Mouse (Mus musculus): ENCODE measurements at regions not wholly inside any gene's neighbourhood (a gene's known extent, or its start where the extent isn't known, plus 50 kb on each side); places are given as distances from the start of the nearest gene placed in this dataset.

- no peak overlapping the region for H3K4me3 ChIP-seq (ENCODE audit: insufficient read depth, low read depth, low read length)
- WGBS: 86% methylated on average over 16 of the region's 16 CpGs
- no peak for TF ChIP-seq POLR2A (IDR thresholded peaks at IDR 0.05; ENCODE audit: insufficient read depth, low read depth, low read length)
- TF ChIP-seq CTCF (IDR thresholded peaks at IDR 0.05; ENCODE audit: insufficient read depth, low read depth, low read length): no peak
- H3K27ac ChIP-seq (ENCODE audit: insufficient read depth, low read depth, low read length): no peak overlapping the region
- 0 out of 2 replicates have a peak, but pooled peaks cover under 1% of the 10 kb centered on the region for H3K4me1 ChIP-seq (ENCODE audit: control insufficient read depth, insufficient read depth, low read length)
Measured at GRCm38 (mm10) chr11:117557474-117558381, 73.6 kb downstream of the Gm11733 start.

DNA sequence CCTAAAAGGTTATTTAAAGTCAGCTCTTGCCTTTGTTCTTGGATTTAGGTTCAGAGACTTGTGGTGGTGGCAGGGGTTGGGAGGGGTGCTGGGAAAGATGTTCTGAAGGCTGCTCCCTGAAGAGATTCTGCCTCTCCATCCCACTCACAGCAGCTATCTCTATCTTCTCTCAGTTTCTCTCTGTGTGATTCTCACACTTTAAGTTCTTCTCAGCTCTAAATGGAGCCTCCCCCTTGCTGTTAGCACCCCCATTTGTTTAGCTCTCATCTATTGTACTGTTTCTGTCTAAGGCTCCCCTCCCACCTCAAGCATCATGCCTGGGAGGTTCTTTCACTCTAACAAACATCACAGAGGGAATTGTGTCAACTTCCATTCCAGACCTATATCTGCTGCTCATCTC, 75.7 kb downstream of the Gm11733 start:
- no peak overlapping the region for H3K4me3 ChIP-seq (ENCODE audit: insufficient read depth, low read depth, low read length)
- no peaks in the 10 kb centered on the region for H3K4me1 ChIP-seq (ENCODE audit: control insufficient read depth, insufficient read depth, low read length)
- H3K27ac ChIP-seq (ENCODE audit: insufficient read depth, low read depth, low read length): no peak overlapping the region
- TF ChIP-seq CTCF (IDR thresholded peaks at IDR 0.05; ENCODE audit: insufficient read depth, low read depth, low read length) (no peak), POLR2A (IDR thresholded peaks at IDR 0.05; ENCODE audit: insufficient read depth, low read depth, low read length) (no peak)

GRCm38 (mm10) chr11:117567961-117568605, 83.9 kb downstream of the Gm11733 start:
- Histone ChIP-seq H3K4me1 (ENCODE audit: control insufficient read depth, insufficient read depth, low read length) (peaks cover 7% of the 10 kb centered on the region), H3K4me3 (ENCODE audit: insufficient read depth, low read depth, low read length) (no peak overlapping the region), H3K27ac (ENCODE audit: insufficient read depth, low read depth, low read length) (no peak overlapping the region)
- TF ChIP-seq POLR2A (IDR thresholded peaks at IDR 0.05; ENCODE audit: insufficient read depth, low read depth, low read length) (no peak), CTCF (IDR thresholded peaks at IDR 0.05; ENCODE audit: insufficient read depth, low read depth, low read length) (no peak)
- 89% methylated on average over 9 of the region's 9 CpGs for WGBS

GRCm38 (mm10) chr11:117568606-117568991, 84.4 kb downstream of the Gm11733 start:
- TF ChIP-seq CTCF (IDR thresholded peaks at IDR 0.05; ENCODE audit: insufficient read depth, low read depth, low read length): no peak
- TF ChIP-seq POLR2A (IDR thresholded peaks at IDR 0.05; ENCODE audit: insufficient read depth, low read depth, low read length): no peak
- no peak overlapping the region for H3K4me3 ChIP-seq (ENCODE audit: insufficient read depth, low read depth, low read length)
- WGBS: 39% methylated on average over 9 of the region's 9 CpGs
- H3K4me1 ChIP-seq (ENCODE audit: control insufficient read depth, insufficient read depth, low read length): peaks cover 8% of the 10 kb centered on the region
- no peak overlapping the region for H3K27ac ChIP-seq (ENCODE audit: insufficient read depth, low read depth, low read length)

DNA sequence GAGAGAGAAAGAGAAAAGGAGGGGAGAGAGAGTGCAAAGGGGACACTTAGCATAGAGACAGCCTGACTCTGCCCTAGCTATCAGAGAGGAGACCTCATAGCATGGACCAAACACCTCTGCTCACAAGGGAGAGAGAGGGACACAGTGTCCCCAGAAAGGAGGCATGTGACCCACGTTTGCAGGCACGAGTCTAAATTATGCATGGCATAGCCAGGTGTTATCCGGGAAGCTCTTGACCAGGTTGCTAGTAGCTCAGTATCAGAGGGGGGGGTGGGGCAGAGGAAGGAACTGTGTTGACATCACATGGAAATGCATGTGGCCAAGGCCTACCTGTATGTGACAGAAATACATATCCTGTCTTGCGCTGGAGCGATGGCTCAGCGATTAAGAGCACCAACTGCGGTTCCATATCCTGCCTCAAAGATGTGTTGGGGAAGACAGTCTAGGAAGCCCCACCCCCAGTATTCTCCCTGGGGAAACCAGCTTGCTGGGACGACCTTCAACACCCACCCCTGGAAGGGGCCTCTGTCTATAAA, 84.5 kb upstream of the Tnrc6c start:
- no peak overlapping the region for H3K27ac ChIP-seq (ENCODE audit: insufficient read depth, low read depth, low read length)
- 87% methylated on average over 8 of the region's 8 CpGs for WGBS
- TF ChIP-seq CTCF (IDR thresholded peaks at IDR 0.05; ENCODE audit: insufficient read depth, low read depth, low read length): no peak
- TF ChIP-seq POLR2A (IDR thresholded peaks at IDR 0.05; ENCODE audit: insufficient read depth, low read depth, low read length): no peak
- H3K4me3 ChIP-seq (ENCODE audit: insufficient read depth, low read depth, low read length): no peak overlapping the region
- H3K4me1 ChIP-seq (ENCODE audit: control insufficient read depth, insufficient read depth, low read length): peaks cover 14% of the 10 kb centered on the region

DNA sequence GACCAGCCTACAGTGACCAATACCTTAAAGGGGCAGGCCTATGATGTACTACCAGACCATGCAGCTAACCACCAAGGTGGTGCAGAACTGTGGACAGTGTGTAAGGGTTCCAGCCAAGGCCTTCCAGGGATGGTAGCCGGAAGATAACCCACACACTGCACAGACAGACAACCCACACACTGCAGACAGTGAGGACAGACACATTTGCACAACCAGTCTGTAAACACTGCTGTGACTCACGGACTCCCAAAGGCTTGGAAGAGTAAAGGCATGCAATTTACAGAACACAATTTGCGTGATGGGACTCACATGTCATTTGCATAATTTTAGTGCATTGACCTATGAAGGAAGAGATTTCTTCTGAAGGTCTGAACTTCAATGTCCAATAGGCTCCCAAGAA, 82.2 kb upstream of the Tnrc6c start:
- TF ChIP-seq POLR2A (IDR thresholded peaks at IDR 0.05; ENCODE audit: insufficient read depth, low read depth, low read length): no peak
- TF ChIP-seq CTCF (IDR thresholded peaks at IDR 0.05; ENCODE audit: insufficient read depth, low read depth, low read length): no peak
- WGBS: 80% methylated on average over 3 of the region's 3 CpGs
- Histone ChIP-seq H3K27ac (ENCODE audit: insufficient read depth, low read depth, low read length) (no peak overlapping the region), H3K4me3 (ENCODE audit: insufficient read depth, low read depth, low read length) (no peak overlapping the region), H3K4me1 (ENCODE audit: control insufficient read depth, insufficient read depth, low read length) (peaks cover 20% of the 10 kb centered on the region)

DNA sequence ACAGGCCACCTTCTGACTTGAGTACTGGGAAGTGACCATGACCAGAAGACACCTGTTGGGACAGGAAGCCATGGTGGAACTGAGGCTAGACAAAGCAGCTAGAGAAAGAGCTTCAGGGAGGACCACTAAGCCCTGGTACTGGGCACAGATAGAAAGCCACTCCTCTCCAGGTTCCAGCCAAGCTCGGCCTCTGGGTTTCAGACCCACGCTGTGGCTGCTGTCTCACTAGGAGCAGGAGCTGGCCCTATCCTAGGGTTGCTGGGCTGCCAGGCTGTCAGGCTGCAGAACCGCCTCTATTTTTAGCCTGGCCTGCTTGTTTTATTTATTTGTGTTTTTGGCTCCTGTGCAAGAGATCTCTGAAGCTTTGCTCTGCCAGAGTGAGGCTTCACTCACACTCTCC, 79.4 kb upstream of the Tnrc6c start:
- 24% methylated on average over 3 of the region's 3 CpGs for WGBS
- Histone ChIP-seq H3K4me1 (ENCODE audit: control insufficient read depth, insufficient read depth, low read length) (peaks cover 16% of the 10 kb centered on the region), H3K27ac (ENCODE audit: insufficient read depth, low read depth, low read length) (no peak overlapping the region), H3K4me3 (ENCODE audit: insufficient read depth, low read depth, low read length) (no peak overlapping the region)
- TF ChIP-seq CTCF (IDR thresholded peaks at IDR 0.05; ENCODE audit: insufficient read depth, low read depth, low read length): no peak
- no peak for TF ChIP-seq POLR2A (IDR thresholded peaks at IDR 0.05; ENCODE audit: insufficient read depth, low read depth, low read length)

- TF ChIP-seq CTCF (IDR thresholded peaks at IDR 0.05; ENCODE audit: insufficient read depth, low read depth, low read length) (no peak), POLR2A (IDR thresholded peaks at IDR 0.05; ENCODE audit: insufficient read depth, low read depth, low read length) (no peak)
- H3K4me3 ChIP-seq (ENCODE audit: insufficient read depth, low read depth, low read length): no peak overlapping the region
- H3K27ac ChIP-seq (ENCODE audit: insufficient read depth, low read depth, low read length): no peak overlapping the region
- WGBS: 98% methylated on average over 2 of the region's 2 CpGs
- H3K4me1 ChIP-seq (ENCODE audit: control insufficient read depth, insufficient read depth, low read length): peaks cover 10% of the 10 kb centered on the region
Measured at GRCm38 (mm10) chr11:117579121-117579520, 75.0 kb upstream of the Tnrc6c start.

DNA sequence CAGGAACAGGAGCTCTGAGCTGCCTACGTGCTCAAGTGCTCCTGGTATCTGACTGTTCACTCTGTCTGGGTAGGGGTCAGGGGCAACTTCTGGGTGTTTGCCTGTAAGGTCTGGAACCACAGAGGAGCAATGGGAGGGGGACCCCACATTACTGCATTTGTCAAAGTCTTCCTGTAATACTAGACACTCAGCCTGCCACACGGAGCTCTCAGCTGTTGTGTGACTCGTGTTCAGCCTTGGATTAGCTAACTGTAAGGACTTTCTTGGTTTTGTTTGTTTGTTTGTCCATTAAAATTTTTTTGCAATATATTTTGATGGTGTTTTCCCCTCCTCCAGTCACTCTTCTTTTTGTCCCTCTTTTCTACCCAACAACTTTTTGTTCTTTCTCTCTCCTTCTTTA, 74.4 kb upstream of the Tnrc6c start:
- Histone ChIP-seq H3K4me1 (ENCODE audit: control insufficient read depth, insufficient read depth, low read length) (peaks cover 8% of the 10 kb centered on the region), H3K4me3 (ENCODE audit: insufficient read depth, low read depth, low read length) (no peak overlapping the region), H3K27ac (ENCODE audit: insufficient read depth, low read depth, low read length) (no peak overlapping the region)
- 86% methylated on average over 3 of the region's 3 CpGs for WGBS
- no peak for TF ChIP-seq CTCF (IDR thresholded peaks at IDR 0.05; ENCODE audit: insufficient read depth, low read depth, low read length)
- no peak for TF ChIP-seq POLR2A (IDR thresholded peaks at IDR 0.05; ENCODE audit: insufficient read depth, low read depth, low read length)
